Mouse (Mus musculus) small intestine, adult 2 months (tissue): ENCODE results near the gene Ntrk1. TPM values are rescaled to one million over a fixed set of nuclear protein-coding genes. Genes with fewer than 3 reads are reported as not detected.

Source experiments
- H3K27ac ChIP-seq: fragments of 200-500 bp; 2 replicates; pipeline ENCODE4 v1.5.1; 2012; ENCODE audit warnings: low read depth, low read length, control low read depth, inconsistent platforms; ENCODE audit not compliant: insufficient read depth
- H3K27me3 ChIP-seq: fragments of 200-500 bp; 2 replicates; pipeline ENCODE4 v1.6.1; 2012; ENCODE audit warnings: mild to moderate bottlenecking, moderate library complexity, low read length, inconsistent platforms; ENCODE audit not compliant: control insufficient read depth, insufficient read depth
- H3K36me3 ChIP-seq: fragments of 200-500 bp; 2 replicates; pipeline ENCODE4 v1.6.1; 2012; ENCODE audit warnings: mild to moderate bottlenecking, low read length, control low read depth, inconsistent platforms; ENCODE audit not compliant: control insufficient read depth, insufficient read depth
- H3K4me1 ChIP-seq: fragments of 200-500 bp; 2 replicates; pipeline ENCODE4 v1.6.1; 2012; ENCODE audit warnings: low read length, inconsistent platforms, mixed read lengths; ENCODE audit not compliant: control insufficient read depth, insufficient read depth, insufficient read length
- H3K4me3 ChIP-seq: fragments of 200-500 bp; 2 replicates; pipeline ENCODE4 v1.5.1; 2012; ENCODE audit warnings: low read depth, mild to moderate bottlenecking, control low read depth, inconsistent platforms, low read length, moderate library complexity
- CTCF ChIP-seq: fragments of 200-500 bp; IDR thresholded peaks from 2 replicates; pipeline ENCODE4 v1.5.1; 2012; ENCODE audit warnings: low read depth, mild to moderate bottlenecking, control low read depth, inconsistent platforms, low read length, moderate library complexity, mixed read lengths; ENCODE audit not compliant: insufficient replicate concordance, insufficient read length; ENCODE audit errors: extremely low read depth
- POLR2A ChIP-seq: fragments of 200-500 bp; IDR thresholded peaks from 2 replicates; pipeline ENCODE4 v1.6.1; 2012; ENCODE audit warnings: low read depth, mild to moderate bottlenecking, control low read depth, inconsistent platforms, low read length, moderate library complexity
- WGBS: fragments of 180-500 bp; shearing (Covaris S2); methylation state at CpG from one replicate; pipeline ENCODE4 v1.1.7; 2018; 5-methylcytosine and 5-hydroxymethylcytosine counted together
- polyA plus RNA-seq: library from polyadenylated mRNA; depleted of rRNA; stranded (reverse); fragments of >200 nt; gene quantifications from 2 replicates; pipeline ENCODE4 v1.2.3, GENCODE M21; 2012

The Ntrk1 gene
- polyA plus RNA-seq, 1 experiment = 0.08 TPM

DNA sequence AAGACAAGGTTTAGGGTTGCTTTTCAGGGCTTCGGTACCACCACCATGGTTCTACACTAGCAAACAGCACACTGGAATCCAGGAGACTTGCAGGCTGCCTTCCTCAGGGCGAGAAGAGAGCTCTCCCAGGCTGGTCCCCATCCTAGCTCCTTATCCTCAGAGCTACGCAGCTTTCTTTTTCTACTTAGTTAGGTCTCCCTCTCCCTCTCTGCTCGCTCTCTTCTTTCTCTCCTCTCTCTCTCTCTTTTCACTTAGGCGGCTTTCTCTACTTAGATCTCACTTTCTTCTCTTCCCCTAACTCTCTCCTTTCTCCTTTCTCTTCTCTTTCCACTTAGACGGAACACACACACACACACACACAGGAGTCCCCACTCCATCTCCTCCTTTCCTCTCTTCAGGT lies 26.5 kb downstream of the Ntrk1 start:
- TF ChIP-seq CTCF (no peak), POLR2A (no peak)
- Histone ChIP-seq H3K4me1 (peaks cover 13% of the 10 kb centered on the region), H3K36me3 (no peaks in the 10 kb centered on the region), H3K27me3 (peaks cover 2% of the 10 kb centered on the region; the same call in 1 of the 2 replicates), H3K27ac (peak overlapping the region; percentile 67), H3K4me3 (peak overlapping the region; percentile 73)
- WGBS = 57% methylated on average over 6 of the region's 6 CpGs

GRCm38 (mm10) chr3:87767764-87768163 lies 27.2 kb downstream of the Ntrk1 start:
- H3K27ac ChIP-seq = peak overlapping the region; percentile 49

DNA sequence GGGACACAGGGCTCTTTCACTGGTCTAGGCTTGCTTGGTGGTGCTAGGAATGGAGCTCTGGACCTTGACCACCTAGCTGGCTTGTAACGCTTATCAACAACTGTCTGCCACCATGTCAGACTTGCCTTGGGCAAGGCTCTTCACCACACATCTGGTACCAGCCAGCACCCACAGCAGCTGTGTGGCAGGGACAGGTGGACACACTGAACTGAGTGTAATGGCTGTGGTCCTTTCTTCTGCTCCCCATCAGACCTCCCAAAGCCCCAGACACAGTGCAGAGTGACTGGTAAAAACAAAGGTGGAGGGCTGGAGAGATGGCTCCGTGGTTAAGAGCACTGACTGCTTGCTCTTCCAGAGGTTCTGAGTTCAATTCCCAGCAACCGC lies 28.7 kb downstream of the Ntrk1 start:
- Histone ChIP-seq H3K27ac (no peak overlapping the region), H3K27me3 (peaks cover 2% of the 10 kb centered on the region; the same call in 1 of the 2 replicates), H3K4me3 (no peak overlapping the region), H3K4me1 (peaks cover 23% of the 10 kb centered on the region), H3K36me3 (no peaks in the 10 kb centered on the region)
- no peak for TF ChIP-seq POLR2A
- TF ChIP-seq CTCF = no peak
- 67% methylated on average over 3 of the region's 3 CpGs for WGBS

More at GRCm38 (mm10) chr3:87767764-87768163, 27.2 kb downstream of the Ntrk1 start:
- Histone ChIP-seq H3K27me3 (peaks cover 2% of the 10 kb centered on the region; the same call in 1 of the 2 replicates), H3K36me3 (no peaks in the 10 kb centered on the region), H3K4me3 (peak overlapping the region; percentile 73), H3K4me1 (peaks cover 16% of the 10 kb centered on the region)
- 67% methylated on average over 8 of the region's 8 CpGs for WGBS
- no peak for TF ChIP-seq CTCF
- no peak for TF ChIP-seq POLR2A

DNA sequence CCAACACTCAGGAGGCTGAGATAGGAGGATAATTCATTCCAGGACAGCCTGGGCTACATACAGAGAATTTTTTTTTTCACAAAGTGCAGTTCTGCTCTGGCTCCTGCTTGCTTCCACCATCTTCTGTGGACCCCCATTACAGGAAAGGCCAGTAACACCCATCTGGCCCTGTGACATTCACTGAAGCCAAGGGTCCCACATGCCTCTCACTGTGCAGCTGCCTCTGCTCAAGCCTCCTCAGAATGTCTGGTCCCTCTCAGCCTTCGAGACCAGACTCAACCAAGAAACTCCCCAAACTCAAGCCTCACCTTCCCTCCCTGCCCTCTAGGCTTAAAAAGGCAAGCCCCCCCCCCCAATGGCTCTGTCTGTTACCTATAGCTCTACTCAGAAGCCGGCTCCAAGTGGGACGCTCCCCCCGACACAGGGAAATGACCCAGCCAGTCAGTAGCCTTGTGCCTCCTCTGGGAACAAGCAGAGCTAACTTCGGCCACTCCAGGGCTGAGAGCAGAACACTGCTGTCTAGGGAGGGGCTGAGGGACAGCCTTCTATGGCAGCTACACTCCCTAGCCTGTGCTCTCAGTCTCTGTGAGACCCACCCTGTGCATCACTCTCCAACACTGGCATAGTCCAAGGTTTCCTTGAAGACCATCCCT lies 29.2 kb downstream of the Ntrk1 start:
- Histone ChIP-seq H3K27ac (peak overlapping the region; percentile 44), H3K4me3 (no peak overlapping the region), H3K36me3 (no peaks in the 10 kb centered on the region), H3K27me3 (peaks cover 2% of the 10 kb centered on the region; the same call in 1 of the 2 replicates), H3K4me1 (peaks cover 24% of the 10 kb centered on the region)
- TF ChIP-seq CTCF (no peak), POLR2A (no peak)
- 82% methylated on average over 5 of the region's 5 CpGs for WGBS

DNA sequence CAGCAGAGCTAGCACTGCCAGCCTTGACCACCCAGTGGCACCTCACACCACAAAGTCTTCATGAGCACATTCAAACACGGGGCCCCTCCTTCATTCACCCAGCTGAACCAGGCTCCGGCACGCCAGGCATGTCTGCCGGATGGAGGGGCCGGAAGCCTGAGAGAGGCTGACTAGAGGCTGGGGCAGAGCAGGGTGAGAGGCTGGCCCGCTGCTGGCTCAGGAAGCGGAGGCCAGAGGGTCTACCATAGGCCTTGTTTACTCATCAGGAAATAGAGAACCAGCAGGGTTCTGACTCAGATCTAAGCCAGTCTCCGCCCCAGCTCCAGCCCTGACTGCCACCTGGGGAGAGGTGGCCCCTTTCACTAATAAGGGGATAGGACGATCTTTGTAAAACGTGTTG lies 29.9 kb downstream of the Ntrk1 start:
- Histone ChIP-seq H3K4me3 (peak overlapping the region; percentile 15), H3K27ac (peak overlapping the region; percentile 44), H3K4me1 (peaks cover 24% of the 10 kb centered on the region), H3K36me3 (no peaks in the 10 kb centered on the region), H3K27me3 (peaks cover 2% of the 10 kb centered on the region; the same call in 1 of the 2 replicates)
- TF ChIP-seq CTCF (no peak), POLR2A (no peak)
- 50% methylated on average over 10 of the region's 10 CpGs for WGBS

GRCm38 (mm10) chr3:87764506-87764905 lies 30.5 kb downstream of the Ntrk1 start:
- Histone ChIP-seq H3K4me3 (0 out of 2 replicates have a peak overlapping the region, but pooled peaks have one; percentile 15), H3K4me1 (peaks cover 24% of the 10 kb centered on the region), H3K27ac (peak overlapping the region; percentile 34), H3K36me3 (no peaks in the 10 kb centered on the region), H3K27me3 (peaks cover 2% of the 10 kb centered on the region; the same call in 1 of the 2 replicates)
- WGBS = 40% methylated on average over 10 of the region's 10 CpGs
- TF ChIP-seq CTCF = no peak
- TF ChIP-seq POLR2A = no peak

GRCm38 (mm10) chr3:87763683-87764289 lies 31.2 kb downstream of the Ntrk1 start:
- no peak for TF ChIP-seq CTCF
- no peak for TF ChIP-seq POLR2A

More at GRCm38 (mm10) chr3:87763683-87764289, 31.2 kb downstream of the Ntrk1 start:
- H3K36me3 ChIP-seq = no peaks in the 10 kb centered on the region
- H3K4me3 ChIP-seq = peak overlapping the region; percentile 36
- no peak overlapping the region for H3K27ac ChIP-seq
- H3K27me3 ChIP-seq = no peaks in the 10 kb centered on the region
- WGBS = 23% methylated on average over 11 of the region's 15 CpGs
- H3K4me1 ChIP-seq = peaks cover 21% of the 10 kb centered on the region
